Mouse (Mus musculus) heart, adult 8-10 months (tissue): ENCODE measurements around the gene Ppm1h. TPM values are rescaled to one million over a fixed set of nuclear protein-coding genes. Genes with fewer than 3 reads are reported as not detected.

Experiments used
- DNase-seq: peaks from one replicate; pipeline ENCODE4 v3.0.0; 2022; ENCODE audit warnings: low spot score
- total RNA-seq, 4 experiments: library from RNA; stranded (reverse); gene quantifications; 2 replicates each; pipeline ENCODE4 v1.2.4; 2022

Gene Ppm1h
- total RNA-seq, 4 experiments from 2014 or later, result 6.8 to 9.4 (median 7.2) TPM

DNA sequence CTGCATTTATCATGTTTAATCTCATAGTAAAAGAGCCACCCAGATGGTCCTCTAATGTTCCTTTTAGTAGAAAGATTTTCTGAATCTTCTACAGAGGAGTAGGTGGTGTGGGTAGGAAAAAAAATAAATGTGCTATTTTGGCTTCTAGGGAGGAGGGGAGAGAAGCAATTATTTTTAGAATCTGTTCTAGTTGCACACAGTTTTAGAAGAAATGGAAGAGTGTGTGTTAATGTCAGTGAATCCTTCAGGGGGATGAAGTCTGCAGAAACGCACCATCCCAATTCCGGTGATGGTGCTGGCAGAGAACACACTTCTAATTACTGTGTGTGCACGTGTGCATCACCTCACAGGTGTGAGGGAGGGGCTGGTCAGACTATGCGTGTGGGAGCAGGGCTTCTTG lies 129.6 kb downstream of the Ppm1h start:
- DNase-seq, result no peak

DNA sequence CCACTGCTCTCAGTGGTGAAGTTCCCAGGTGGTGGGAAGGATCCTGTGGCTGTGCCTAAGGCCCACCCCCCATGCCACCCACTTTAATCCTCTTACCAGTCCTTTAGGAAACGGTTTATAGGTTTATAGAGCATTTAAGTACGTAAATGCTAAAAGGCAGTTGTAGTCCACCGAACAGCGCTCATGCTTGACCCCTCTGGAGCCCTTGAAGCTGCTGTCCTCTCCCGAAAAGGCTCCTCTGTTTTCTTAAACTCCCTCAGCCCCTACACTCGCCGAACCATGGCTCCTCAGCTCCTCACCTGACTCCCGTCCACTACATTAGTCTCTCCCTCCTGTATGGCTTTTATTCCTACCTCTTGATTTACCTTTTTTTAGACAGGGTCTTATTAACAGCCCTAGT lies 131.3 kb downstream of the Ppm1h start:
- DNase-seq, result no peak

GRCm38 (mm10) chr10:122815094-122815493 lies 136.5 kb downstream of the Ppm1h start:
- DNase-seq, result peak; percentile 79

DNA sequence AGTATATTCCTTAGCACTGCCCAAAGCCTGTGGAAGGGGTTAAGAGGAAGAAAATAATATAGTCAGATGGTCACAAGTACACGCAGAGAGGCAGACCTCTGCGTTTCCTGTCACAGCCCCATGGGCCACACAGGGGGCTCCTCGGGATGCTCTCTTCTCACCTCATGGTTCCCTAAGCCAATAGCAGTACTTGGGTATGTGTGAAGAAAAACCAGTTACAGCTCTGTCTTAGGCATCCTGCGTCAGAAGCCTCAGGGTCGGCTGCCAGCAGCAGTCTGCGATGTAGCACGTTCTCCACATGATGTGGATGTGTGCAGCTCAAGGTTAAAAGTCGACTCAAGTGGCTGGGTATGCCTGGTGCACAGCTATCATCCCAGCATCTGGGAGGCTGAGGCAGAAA lies 139.2 kb downstream of the Ppm1h start:
- no peak for DNase-seq

- no peak for DNase-seq
Measured at GRCm38 (mm10) chr10:122819808-122820207, 141.2 kb downstream of the Ppm1h start.

DNA sequence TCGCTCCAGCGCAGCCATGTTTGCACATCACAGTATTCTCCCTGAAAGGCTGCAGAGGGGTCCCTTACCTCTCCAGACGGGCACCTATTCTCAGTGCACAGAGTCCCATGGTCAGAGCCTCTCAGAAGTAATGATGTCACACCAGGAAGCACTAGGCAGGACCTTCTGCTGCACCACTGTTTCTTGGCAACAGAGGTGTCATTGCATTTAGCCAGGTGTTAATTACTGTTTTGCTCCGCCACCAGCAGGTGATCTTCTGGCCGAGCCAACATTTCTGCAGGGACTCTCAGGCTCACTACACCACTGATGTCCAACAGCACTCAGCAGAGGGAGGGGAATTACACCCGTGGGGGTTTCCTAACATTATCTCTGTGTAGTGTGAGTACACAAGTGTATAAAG lies 143.0 kb downstream of the Ppm1h start:
- no peak for DNase-seq

- no peak for DNase-seq
Measured at GRCm38 (mm10) chr10:122823642-122824041, 145.1 kb downstream of the Ppm1h start.

DNA sequence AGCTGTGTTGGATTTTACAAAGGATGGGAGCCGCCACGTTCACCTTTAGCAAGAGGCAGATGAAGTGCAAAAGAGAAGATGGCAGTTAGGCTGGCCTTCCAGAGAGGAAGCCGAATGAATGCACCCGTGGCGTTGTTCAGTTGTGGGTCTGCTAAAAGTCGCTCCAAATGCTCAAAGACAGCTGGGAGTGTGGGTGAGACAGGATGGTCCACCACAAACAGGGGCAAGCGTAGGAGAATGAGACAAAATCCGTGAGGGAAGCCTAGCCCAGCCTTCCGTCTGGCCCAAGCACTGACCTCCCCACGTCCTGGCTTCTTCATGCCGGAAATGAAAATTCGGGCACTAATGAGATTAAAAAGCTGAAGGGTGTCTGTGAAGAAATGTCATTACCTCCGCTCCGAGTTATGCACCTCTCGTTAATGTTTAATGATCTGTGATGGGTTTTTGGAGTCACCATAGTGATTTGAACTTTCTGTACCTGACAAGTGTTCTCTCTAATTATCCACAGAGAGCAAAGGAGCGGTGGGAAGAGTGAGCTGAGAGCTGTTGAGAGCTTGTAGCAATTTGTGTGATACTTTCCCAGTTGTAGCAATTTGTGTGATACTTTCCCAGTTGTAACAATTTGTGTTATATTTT lies 148.3 kb downstream of the Ppm1h start:
- no peak for DNase-seq

DNA sequence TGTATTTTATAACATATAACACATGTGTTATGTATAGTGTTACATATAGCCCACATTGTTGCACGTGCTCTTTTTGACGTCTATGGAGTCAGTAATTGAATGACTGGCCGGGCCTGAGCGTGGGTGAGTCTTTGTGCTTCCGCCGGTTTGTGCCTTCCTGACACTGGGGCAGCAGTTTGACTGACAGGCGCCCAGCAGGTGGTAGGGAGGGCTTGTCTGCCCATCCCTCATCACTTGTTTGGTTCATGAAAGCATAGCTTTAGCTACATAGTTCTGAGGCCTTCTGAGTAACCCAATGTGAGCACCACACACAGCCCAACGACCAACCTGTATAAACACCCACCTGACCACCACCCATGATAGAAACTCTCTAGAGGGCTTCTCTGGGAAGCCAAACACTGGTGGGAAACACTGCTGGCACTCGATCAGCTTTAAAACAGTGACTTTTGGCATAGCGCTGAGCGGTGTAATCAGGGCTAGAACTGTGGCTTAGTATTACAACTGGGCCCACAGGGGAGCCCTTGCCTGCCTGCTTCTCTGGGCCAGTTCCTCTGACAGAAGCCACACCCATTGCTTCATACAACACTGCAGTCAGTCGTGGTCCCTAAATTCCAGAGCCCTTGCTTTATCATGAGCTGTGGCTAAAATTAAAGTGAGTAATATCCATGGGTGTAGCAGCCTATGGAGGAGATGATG lies 149.3 kb downstream of the Ppm1h start:
- no peak for DNase-seq

- DNase-seq, result peak; percentile 23
Measured at GRCm38 (mm10) chr10:122829801-122830217, 151.2 kb downstream of the Ppm1h start.

GRCm38 (mm10) chr10:122830638-122831037 lies 152.1 kb downstream of the Ppm1h start:
- DNase-seq, result no peak

GRCm38 (mm10) chr10:122842014-122842413 lies 163.5 kb downstream of the Ppm1h start:
- no peak for DNase-seq

GRCm38 (mm10) chr10:122842961-122843360 lies 164.4 kb downstream of the Ppm1h start:
- DNase-seq, result no peak

GRCm38 (mm10) chr10:122845471-122845870 lies 166.9 kb downstream of the Ppm1h start:
- DNase-seq, result peak; percentile 60

DNA sequence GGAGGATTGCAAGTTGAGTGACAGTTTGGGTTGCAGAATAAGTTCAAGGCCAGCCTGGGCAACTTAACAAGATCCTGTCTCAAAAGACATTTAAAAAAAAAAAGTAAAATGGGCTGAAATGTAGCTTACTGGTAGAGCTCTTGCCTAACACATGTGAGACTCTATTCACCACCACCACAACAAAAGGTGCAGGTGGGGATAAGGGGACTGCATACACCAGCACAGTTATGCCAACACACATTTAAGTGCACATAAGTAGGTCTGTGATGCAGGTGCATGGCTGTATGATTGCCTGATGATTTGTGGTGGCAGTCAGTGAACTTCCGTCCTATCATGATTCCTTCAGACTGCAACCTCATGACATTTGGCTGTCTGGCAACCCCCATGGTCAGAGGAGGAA lies 167.9 kb downstream of the Ppm1h start:
- DNase-seq, result no peak

DNA sequence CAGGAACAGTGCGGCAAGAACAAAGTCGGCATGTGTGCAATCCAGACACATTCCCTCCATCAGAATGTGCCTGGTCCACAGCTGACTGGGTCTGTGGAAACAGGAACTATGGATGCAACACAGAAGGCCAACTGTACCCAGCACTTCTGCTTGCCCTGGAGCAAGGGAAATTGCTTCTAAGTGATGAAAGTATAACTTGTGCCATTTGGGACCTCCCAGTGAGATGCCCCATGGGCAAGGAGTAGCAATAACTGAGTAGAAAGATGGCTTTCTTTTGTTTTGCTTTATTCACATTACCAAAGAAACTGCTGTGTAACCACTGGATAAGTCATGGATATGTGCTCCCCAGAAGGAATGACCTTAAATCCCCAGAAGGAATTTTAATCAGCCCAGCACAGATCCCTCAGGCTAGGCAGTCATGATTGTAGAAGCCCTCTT lies 169.5 kb downstream of the Ppm1h start:
- no peak for DNase-seq

DNA sequence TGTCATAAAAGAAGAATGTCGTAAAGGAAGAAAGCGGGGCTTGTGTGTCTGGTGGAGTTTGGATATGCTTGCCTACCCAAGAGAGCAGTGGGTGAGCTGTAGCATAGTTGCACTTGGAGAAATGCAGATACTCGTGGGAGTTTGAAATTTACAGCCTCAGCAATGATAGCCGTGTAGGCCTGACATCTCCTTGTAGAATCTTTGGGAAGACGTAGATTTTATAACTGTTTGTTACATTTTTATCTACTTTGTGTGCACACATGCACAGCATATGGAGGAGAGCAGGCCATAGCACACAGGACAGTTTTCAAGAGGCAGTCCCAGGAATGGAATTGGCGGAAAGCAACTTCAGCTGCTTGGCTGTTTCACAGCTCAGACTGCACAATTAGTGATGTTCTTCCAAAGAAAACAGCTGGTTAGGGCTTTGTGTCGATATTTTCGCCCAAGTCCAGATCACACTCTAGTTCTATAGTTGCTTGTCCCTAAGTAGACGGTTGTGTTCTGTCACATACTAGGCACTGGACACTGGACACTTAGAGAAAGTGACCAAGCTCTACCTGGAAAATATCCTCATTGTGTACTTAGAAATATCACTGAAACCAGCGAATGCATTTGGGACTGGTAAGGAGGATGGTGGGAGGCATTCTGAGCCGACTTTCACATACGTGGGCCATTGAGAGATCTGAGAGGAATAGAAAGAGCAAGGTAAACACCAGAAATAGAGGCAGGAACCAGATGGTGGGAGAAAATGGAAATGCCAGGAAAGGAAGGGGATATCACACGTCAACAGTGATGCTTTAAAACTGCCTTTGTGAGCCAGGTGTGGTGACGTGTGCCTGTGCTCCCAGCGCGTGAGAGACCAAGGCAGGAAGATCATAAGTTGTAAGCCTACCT lies 173.0 kb downstream of the Ppm1h start:
- peak; percentile 38 for DNase-seq

DNA sequence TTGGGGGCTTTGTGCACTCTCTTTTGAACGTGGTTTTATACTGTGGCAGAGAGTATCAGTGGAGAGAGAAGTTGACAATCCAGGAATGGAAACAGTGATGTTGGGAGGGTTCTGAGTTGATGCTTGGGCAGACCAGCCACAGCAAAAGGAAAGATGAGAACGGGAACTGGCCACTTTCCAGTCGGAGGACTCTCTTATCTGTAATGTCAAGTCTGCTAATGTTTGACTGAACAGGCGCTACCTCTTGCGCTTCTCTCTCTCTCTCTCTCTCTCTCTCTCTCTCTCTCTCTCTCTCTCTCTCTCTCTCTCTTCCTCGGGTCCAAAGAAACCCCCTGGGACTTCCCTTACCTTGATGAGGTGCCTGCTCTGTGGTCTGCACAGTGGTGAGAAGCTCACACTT lies 176.0 kb downstream of the Ppm1h start:
- DNase-seq, result no peak

GRCm38 (mm10) chr10:122855149-122855548 lies 176.6 kb downstream of the Ppm1h start:
- DNase-seq, result peak; percentile 24

DNA sequence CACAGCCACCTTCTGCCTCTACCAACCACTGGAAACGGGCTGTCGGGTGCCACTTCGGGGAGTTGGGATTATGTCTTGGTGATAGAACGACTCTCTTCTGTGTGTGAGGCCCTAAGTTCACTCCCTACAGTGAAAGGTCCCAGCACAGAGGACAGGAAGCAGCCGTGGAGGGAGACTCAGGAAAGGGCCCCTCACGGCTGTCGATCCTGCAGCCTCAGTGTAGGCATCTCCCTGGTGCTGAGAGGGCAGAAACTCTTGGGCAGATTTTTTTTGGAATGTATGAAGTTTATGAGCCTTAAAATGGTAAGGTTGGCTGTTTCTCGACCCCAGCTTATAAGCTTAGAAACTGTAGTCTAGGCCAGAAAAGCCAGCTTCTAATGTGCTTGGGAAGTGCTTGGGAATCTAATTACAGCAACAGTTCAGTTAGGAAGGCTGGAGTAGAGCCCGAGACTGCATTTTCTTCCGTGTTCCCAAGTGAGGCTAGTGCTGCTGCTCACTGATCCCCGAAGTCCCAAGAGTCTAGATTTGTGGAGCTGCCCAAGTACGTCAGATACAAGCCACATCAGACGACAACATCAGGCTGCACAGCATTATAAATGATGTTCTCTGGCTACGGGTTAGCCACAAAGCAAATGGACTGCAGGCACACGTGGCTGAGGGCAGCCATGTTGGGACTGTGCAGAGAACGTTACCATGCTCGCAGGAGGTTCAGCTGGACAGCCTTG lies 177.6 kb downstream of the Ppm1h start:
- DNase-seq, result peak; percentile 26

GRCm38 (mm10) chr10:122857155-122857554 lies 178.6 kb downstream of the Ppm1h start:
- no peak for DNase-seq
